In the genomic region with DNA sequence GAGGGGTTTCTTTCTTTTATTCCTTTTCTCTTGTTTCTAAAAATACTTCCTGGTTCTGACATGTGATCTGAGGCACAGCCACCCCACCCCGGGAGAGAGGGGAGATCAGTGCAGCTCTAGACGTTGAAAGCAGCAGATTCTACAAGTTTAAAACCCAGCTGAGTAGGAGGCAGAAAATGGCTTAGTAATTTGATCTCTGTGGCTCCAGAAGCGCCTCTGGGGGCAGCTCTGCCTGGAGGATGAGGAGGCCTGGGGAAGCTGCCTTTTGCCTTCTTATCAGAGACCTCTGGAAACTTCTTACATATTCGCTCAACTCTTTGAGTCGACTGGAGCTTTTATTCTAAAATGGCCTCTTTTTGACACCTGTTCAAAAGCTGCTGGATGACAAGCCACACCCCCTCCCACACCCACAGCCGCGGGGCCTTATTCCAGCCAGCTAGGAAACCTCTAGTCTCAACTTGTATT, we compare ENCODE assay signal across 9 mouse cellular contexts. TPM values are rescaled to one million over a fixed set of nuclear protein-coding genes. Genes with fewer than 3 reads are reported as not detected.
DNase-seq lines count a peak whose midpoint lies in the region; ATAC-seq lines count a peak whose summit lies in the region.
"Had no signal": no experiment of that assay in that cellular context is flagged by ENCODE, and none has a peak within 500 bp of the region (broad histone marks: within the 10 kb centered on the region; RNA-seq: fewer than 3 reads in every experiment).

No protein-coding gene starts in this region.

- H3K36me3 ChIP-seq in midbrain, embryonic 10.5 days, result no peaks in the 10 kb centered on the region
- no peaks in the 10 kb centered on the region for H3K36me3 ChIP-seq in midbrain, embryonic 16.5 days (ENCODE audit: control insufficient read depth, insufficient read depth, low read length)
- no peaks in the 10 kb centered on the region for H3K36me3 ChIP-seq in limb, embryonic 13.5 days

- peak overlapping the region; percentile 67 for H3K27ac ChIP-seq in midbrain, embryonic 10.5 days (replicated peaks)
- no peak overlapping the region for H3K27ac ChIP-seq in midbrain, embryonic 16.5 days (ENCODE audit: low read length)
- peak overlapping the region; percentile 84 for H3K27ac ChIP-seq in limb, embryonic 13.5 days

- no peaks in the 10 kb centered on the region; the same call in 1 of the 2 replicates for H3K27me3 ChIP-seq in midbrain, embryonic 10.5 days (ENCODE audit: low read depth, poor library complexity, severe bottlenecking)
- H3K27me3 ChIP-seq in midbrain, embryonic 16.5 days (ENCODE audit: control insufficient read depth, insufficient read depth, low read depth, low read length), result no peaks in the 10 kb centered on the region
- H3K27me3 ChIP-seq in limb, embryonic 13.5 days, result no peaks in the 10 kb centered on the region

- DNase-seq in gastrocnemius, postnatal 14 days, result peak; percentile 39
- DNase-seq in gastrocnemius, adult 18-20 months (ENCODE audit: low spot score), result no peak
- no peak for DNase-seq in midbrain, embryonic 10.5 days (ENCODE audit: low spot score)
- DNase-seq in thymus, postnatal 4 days, result peak; percentile 81
- no peak for DNase-seq in layer of hippocampus, adult 8-10 months (ENCODE audit: low spot score in 2 of 2)
- no peak for DNase-seq in cerebellum, adult 18-20 months

- intact Hi-C loops in gastrocnemius, postnatal 14 days (cut with DNase I; ENCODE audit: low total_unique reads), result no loop called here

- peaks cover 34% of the 10 kb centered on the region for H3K4me1 ChIP-seq in midbrain, embryonic 10.5 days
- peaks cover 21% of the 10 kb centered on the region for H3K4me1 ChIP-seq in midbrain, embryonic 16.5 days (ENCODE audit: control insufficient read depth, insufficient read depth, low read length)
- H3K4me1 ChIP-seq in limb, embryonic 13.5 days, result peaks cover 87% of the 10 kb centered on the region
- H3K4me1 ChIP-seq: megakaryocyte, embryonic 14.5 days had no signal

- H3K4me3 ChIP-seq in midbrain, embryonic 10.5 days, result no peak overlapping the region
- H3K4me3 ChIP-seq in midbrain, embryonic 16.5 days (ENCODE audit: low read depth, low read length), result no peak overlapping the region
- no peak overlapping the region for H3K4me3 ChIP-seq in limb, embryonic 13.5 days
- H3K4me3 ChIP-seq: megakaryocyte, embryonic 14.5 days had no signal

- H3K9ac ChIP-seq in midbrain, embryonic 16.5 days (ENCODE audit: low read depth, low read length), result no peak overlapping the region
- H3K9ac ChIP-seq in limb, embryonic 13.5 days, result no peak overlapping the region

- ATAC-seq in midbrain, embryonic 16.5 days, result no peak
- no peak for ATAC-seq in limb, embryonic 13.5 days (ENCODE audit: low FRiP score, low read depth)

- 10% methylated on average over 7 of the region's 7 CpGs for WGBS in midbrain, embryonic 10.5 days
- WGBS in midbrain, embryonic 16.5 days, result 5% methylated on average over 7 of the region's 7 CpGs
- 4% methylated on average over 7 of the region's 7 CpGs for WGBS in limb, embryonic 13.5 days

- H3K9me3 ChIP-seq in midbrain, embryonic 10.5 days (replicated peaks), result peaks cover 8% of the 10 kb centered on the region; the same call in 1 of the 2 replicates
- no peaks in the 10 kb centered on the region for H3K9me3 ChIP-seq in midbrain, embryonic 16.5 days (replicated peaks; ENCODE audit: control insufficient read depth, low read length, poor library complexity, severe bottlenecking)
- H3K9me3 ChIP-seq in limb, embryonic 13.5 days, result peaks cover 3% of the 10 kb centered on the region; the same call in 1 of the 2 replicates

- no peak overlapping the region for H3K4me2 ChIP-seq in midbrain, embryonic 16.5 days (ENCODE audit: low read length)
- H3K4me2 ChIP-seq in limb, embryonic 13.5 days (replicated peaks), result peak overlapping the region; percentile 25

RNA-seq across cellular contexts. Expression of a gene that starts 20.9 kb away (rescaled TPM):
- total RNA-seq in gastrocnemius, postnatal 14 days (2021), result 1 to 10 TPM; 1.4 to 2.0 TPM
- total RNA-seq in gastrocnemius, adult 18-20 months (2021), result 1 to 10 TPM; 1.2 to 1.3 TPM
- polyA plus RNA-seq in midbrain, embryonic 10.5 days (2016; fragmentation: Nextera tagmentation; extraction: Ambion mirVana), result 8.0 and 8.2 TPM in 2 replicates
- polyA plus RNA-seq in midbrain, embryonic 16.5 days (2015; fragmentation: Nextera tagmentation; extraction: Ambion mirVana), result 3.3 and 3.4 TPM in 2 replicates
- 10.3 and 10.6 TPM in 2 replicates for polyA plus RNA-seq in limb, embryonic 13.5 days (2015; fragmentation: Nextera tagmentation; extraction: Ambion mirVana)
- 1 to 10 TPM; 1.4 to 2.1 (median 1.7) TPM for total RNA-seq in layer of hippocampus, adult 8-10 months (2022)

Comparison
In these comparisons a context has a peak if more than half of its experiments do, and no peak if none do; other contexts are left out.
1. DNase-seq: peak in gastrocnemius, postnatal 14 days (single experiment) and thymus, postnatal 4 days (single experiment); none in gastrocnemius, adult 18-20 months (single experiment), midbrain, embryonic 10.5 days (single experiment), layer of hippocampus, adult 8-10 months (0 of 2) and cerebellum, adult 18-20 months (0 of 2).